Mouse (Mus musculus): ENCODE data around the gene Ap5m1.

GRCm38 (mm10) chr14:49072837-49073236, 6.9 kb downstream of the Ap5m1 start:
- no peak for TF ChIP-seq CTCF (IDR thresholded peaks at IDR 0.05; ENCODE audit: low read depth, low read length)
- TF ChIP-seq POLR2A (IDR thresholded peaks at IDR 0.05; ENCODE audit: borderline replicate concordance, low read depth, low read length): no peak

All from bone marrow macrophage, adult 2 months (primary cell).